Mouse (Mus musculus): ENCODE results near the gene Epha6. TPM values are rescaled to one million over a fixed set of nuclear protein-coding genes. Genes with fewer than 3 reads are reported as not detected.

The Epha6 gene
- 0.31 and 0.57 TPM in 2 replicates for polyA plus RNA-seq (2016; fragmentation: Nextera tagmentation; extraction: Ambion mirVana)

GRCm38 (mm10) chr16:60605061-60605831 lies at the start of gene Epha6:
Epha6 (minus strand) TSS chr16:60605531.
- Histone ChIP-seq H3K9me3 (no peaks in the 10 kb centered on the region), H3K27me3 (replicated peaks; ENCODE audit: low read depth, poor library complexity, severe bottlenecking) (peaks cover 41% of the 10 kb centered on the region), H3K4me1 (peaks cover 20% of the 10 kb centered on the region), H3K36me3 (replicated peaks) (no peaks in the 10 kb centered on the region), H3K4me3 (peak within 1 kb of the TSS; percentile 65), H3K27ac (replicated peaks) (no peak within 1 kb of the TSS; the same call in 1 of the 2 replicates)
- peak; percentile 75 for DNase-seq (ENCODE audit: low spot score)
- under 1% methylated on average over 45 of the region's 45 CpGs for WGBS

- Histone ChIP-seq H3K4me1 (no peaks in the 10 kb centered on the region), H3K4me3 (no peak overlapping the region), H3K9me3 (no peaks in the 10 kb centered on the region), H3K27ac (replicated peaks) (no peak overlapping the region), H3K27me3 (replicated peaks; ENCODE audit: low read depth, poor library complexity, severe bottlenecking) (no peaks in the 10 kb centered on the region), H3K36me3 (replicated peaks) (no peaks in the 10 kb centered on the region)
- DNase-seq (ENCODE audit: low spot score) = no peak
Measured at GRCm38 (mm10) chr16:60651716-60652115, 46.4 kb upstream of the Epha6 start.

- H3K27ac ChIP-seq (replicated peaks) = no peak overlapping the region
- no peak for DNase-seq (ENCODE audit: low spot score)
- H3K27me3 ChIP-seq (replicated peaks; ENCODE audit: low read depth, poor library complexity, severe bottlenecking) = no peaks in the 10 kb centered on the region
- H3K36me3 ChIP-seq (replicated peaks) = no peaks in the 10 kb centered on the region
- H3K4me3 ChIP-seq = no peak overlapping the region
- H3K9me3 ChIP-seq = no peaks in the 10 kb centered on the region
- H3K4me1 ChIP-seq = no peaks in the 10 kb centered on the region
Measured at GRCm38 (mm10) chr16:60628091-60628490, 22.8 kb upstream of the Epha6 start.

- under 1% methylated on average over 38 of the region's 38 CpGs for WGBS
- Histone ChIP-seq H3K4me1 (peaks cover 20% of the 10 kb centered on the region), H3K4me3 (peak overlapping the region; percentile 65), H3K27me3 (replicated peaks; ENCODE audit: low read depth, poor library complexity, severe bottlenecking) (peaks cover 41% of the 10 kb centered on the region), H3K9me3 (no peaks in the 10 kb centered on the region), H3K27ac (replicated peaks) (no peak overlapping the region), H3K36me3 (replicated peaks) (no peaks in the 10 kb centered on the region)
- peak; percentile 74 for DNase-seq (ENCODE audit: low spot score)
Measured at GRCm38 (mm10) chr16:60605832-60606583, 677 bp upstream of the Epha6 start.

GRCm38 (mm10) chr16:60604613-60605012 lies 718 bp downstream of the Epha6 start:
- Histone ChIP-seq H3K27me3 (replicated peaks; ENCODE audit: low read depth, poor library complexity, severe bottlenecking) (peaks cover 41% of the 10 kb centered on the region), H3K9me3 (no peaks in the 10 kb centered on the region), H3K4me3 (peak overlapping the region; percentile 65), H3K36me3 (replicated peaks) (no peaks in the 10 kb centered on the region), H3K4me1 (peaks cover 20% of the 10 kb centered on the region), H3K27ac (replicated peaks) (no peak overlapping the region)
- peak; percentile 30 for DNase-seq (ENCODE audit: low spot score)
- 2% methylated on average over 10 of the region's 10 CpGs for WGBS

GRCm38 (mm10) chr16:60585322-60585721 lies 20.0 kb downstream of the Epha6 start:
- Histone ChIP-seq H3K36me3 (replicated peaks) (no peaks in the 10 kb centered on the region), H3K27me3 (replicated peaks; ENCODE audit: low read depth, poor library complexity, severe bottlenecking) (no peaks in the 10 kb centered on the region), H3K27ac (replicated peaks) (no peak overlapping the region), H3K4me3 (no peak overlapping the region), H3K4me1 (no peaks in the 10 kb centered on the region), H3K9me3 (no peaks in the 10 kb centered on the region)
- DNase-seq (ENCODE audit: low spot score) = no peak
- 83% methylated on average over 3 of the region's 3 CpGs for WGBS

- DNase-seq (ENCODE audit: low spot score) = no peak
- Histone ChIP-seq H3K27me3 (replicated peaks; ENCODE audit: low read depth, poor library complexity, severe bottlenecking) (no peaks in the 10 kb centered on the region), H3K27ac (replicated peaks) (no peak overlapping the region), H3K36me3 (replicated peaks) (no peaks in the 10 kb centered on the region), H3K4me1 (no peaks in the 10 kb centered on the region), H3K4me3 (no peak overlapping the region), H3K9me3 (no peaks in the 10 kb centered on the region)
- 88% methylated on average over 7 of the region's 7 CpGs for WGBS
Measured at GRCm38 (mm10) chr16:60584695-60585094, 20.6 kb downstream of the Epha6 start.

- Histone ChIP-seq H3K9me3 (no peaks in the 10 kb centered on the region), H3K4me1 (no peaks in the 10 kb centered on the region), H3K36me3 (replicated peaks) (no peaks in the 10 kb centered on the region), H3K27me3 (replicated peaks; ENCODE audit: low read depth, poor library complexity, severe bottlenecking) (no peaks in the 10 kb centered on the region), H3K27ac (replicated peaks) (no peak overlapping the region), H3K4me3 (no peak overlapping the region)
- 53% methylated on average over 2 of the region's 2 CpGs for WGBS
- DNase-seq (ENCODE audit: low spot score) = no peak
Measured at GRCm38 (mm10) chr16:60570546-60570945, 34.8 kb downstream of the Epha6 start.

- WGBS = 82% methylated on average over 4 of the region's 4 CpGs
- Histone ChIP-seq H3K27ac (replicated peaks) (no peak overlapping the region), H3K4me3 (no peak overlapping the region), H3K9me3 (no peaks in the 10 kb centered on the region), H3K4me1 (no peaks in the 10 kb centered on the region), H3K27me3 (replicated peaks; ENCODE audit: low read depth, poor library complexity, severe bottlenecking) (no peaks in the 10 kb centered on the region), H3K36me3 (replicated peaks) (no peaks in the 10 kb centered on the region)
- DNase-seq (ENCODE audit: low spot score) = no peak
Measured at GRCm38 (mm10) chr16:60544385-60544784, 60.9 kb downstream of the Epha6 start.

GRCm38 (mm10) chr16:60538233-60538632 lies 67.1 kb downstream of the Epha6 start:
- Histone ChIP-seq H3K27ac (replicated peaks) (no peak overlapping the region), H3K36me3 (replicated peaks) (no peaks in the 10 kb centered on the region), H3K4me3 (no peak overlapping the region), H3K9me3 (no peaks in the 10 kb centered on the region), H3K27me3 (replicated peaks; ENCODE audit: low read depth, poor library complexity, severe bottlenecking) (no peaks in the 10 kb centered on the region), H3K4me1 (no peaks in the 10 kb centered on the region)
- no peak for DNase-seq (ENCODE audit: low spot score)

- Histone ChIP-seq H3K4me1 (no peaks in the 10 kb centered on the region), H3K27ac (replicated peaks) (no peak overlapping the region), H3K9me3 (no peaks in the 10 kb centered on the region), H3K36me3 (replicated peaks) (no peaks in the 10 kb centered on the region), H3K4me3 (no peak overlapping the region), H3K27me3 (replicated peaks; ENCODE audit: low read depth, poor library complexity, severe bottlenecking) (no peaks in the 10 kb centered on the region)
- WGBS = 74% methylated on average over 3 of the region's 3 CpGs
- DNase-seq (ENCODE audit: low spot score) = no peak
Measured at GRCm38 (mm10) chr16:60509707-60510106, 95.6 kb downstream of the Epha6 start.

GRCm38 (mm10) chr16:60499567-60499966 lies 105.8 kb downstream of the Epha6 start:
- 96% methylated on average over 1 of the region's 1 CpGs for WGBS

GRCm38 (mm10) chr16:60475776-60476175 lies 129.6 kb downstream of the Epha6 start:
- DNase-seq (ENCODE audit: low spot score) = no peak
- Histone ChIP-seq H3K27ac (replicated peaks) (no peak overlapping the region), H3K9me3 (no peaks in the 10 kb centered on the region), H3K4me3 (no peak overlapping the region), H3K4me1 (no peaks in the 10 kb centered on the region), H3K27me3 (replicated peaks; ENCODE audit: low read depth, poor library complexity, severe bottlenecking) (no peaks in the 10 kb centered on the region), H3K36me3 (replicated peaks) (no peaks in the 10 kb centered on the region)

More at GRCm38 (mm10) chr16:60499567-60499966, 105.8 kb downstream of the Epha6 start:
- Histone ChIP-seq H3K36me3 (replicated peaks) (no peaks in the 10 kb centered on the region), H3K4me1 (no peaks in the 10 kb centered on the region), H3K27ac (replicated peaks) (no peak overlapping the region), H3K4me3 (no peak overlapping the region), H3K9me3 (no peaks in the 10 kb centered on the region), H3K27me3 (replicated peaks; ENCODE audit: low read depth, poor library complexity, severe bottlenecking) (no peaks in the 10 kb centered on the region)
- no peak for DNase-seq (ENCODE audit: low spot score)
